Mouse (Mus musculus) lung, adult 2 months (tissue): ENCODE measurements around the gene Adam12. TPM values are rescaled to one million over a fixed set of nuclear protein-coding genes. Genes with fewer than 3 reads are reported as not detected.
A peak's percentile ranks its signal among the peaks of the same experiment; 100 is the strongest.

ENCODE experiments used
- DNase-seq: peaks from one replicate; pipeline ENCODE4 v3.0.0; 2022
- H3K4me1 ChIP-seq: fragments of 200-500 bp; 2 replicates; pipeline ENCODE4 v1.6.1; 2011; ENCODE audit warnings: low read length; ENCODE audit not compliant: control insufficient read depth, insufficient read depth
- H3K4me3 ChIP-seq: fragments of 200-500 bp; replicated peaks from 2 replicates; pipeline ENCODE3; 2011; ENCODE audit warnings: low read depth, mild to moderate bottlenecking, control low read depth, low read length; ENCODE audit errors: extremely low read depth
- CTCF ChIP-seq: fragments of 200-500 bp; IDR thresholded peaks from 2 replicates; pipeline ENCODE4 v1.5.1; 2011; ENCODE audit warnings: mild to moderate bottlenecking, low read length, control low read depth; ENCODE audit not compliant: insufficient read depth
- POLR2A ChIP-seq: fragments of 200-500 bp; IDR thresholded peaks from 2 replicates; pipeline ENCODE4 v1.6.1; 2011; ENCODE audit warnings: low read depth, mild to moderate bottlenecking, control low read depth, low read length, borderline replicate concordance; ENCODE audit errors: extremely low read depth
- WGBS: fragments of 180-500 bp; shearing (Covaris S2); methylation state at CpG from one replicate; pipeline ENCODE4 v1.1.7; 2018; 5-methylcytosine and 5-hydroxymethylcytosine counted together
- polyA plus RNA-seq: library from polyadenylated mRNA; depleted of rRNA; stranded (reverse); fragments of >200 nt; gene quantifications from 2 replicates; pipeline ENCODE4 v1.2.3, GENCODE M21; 2012

Gene Adam12
- polyA plus RNA-seq, 1 experiment: 1.1 TPM

DNA sequence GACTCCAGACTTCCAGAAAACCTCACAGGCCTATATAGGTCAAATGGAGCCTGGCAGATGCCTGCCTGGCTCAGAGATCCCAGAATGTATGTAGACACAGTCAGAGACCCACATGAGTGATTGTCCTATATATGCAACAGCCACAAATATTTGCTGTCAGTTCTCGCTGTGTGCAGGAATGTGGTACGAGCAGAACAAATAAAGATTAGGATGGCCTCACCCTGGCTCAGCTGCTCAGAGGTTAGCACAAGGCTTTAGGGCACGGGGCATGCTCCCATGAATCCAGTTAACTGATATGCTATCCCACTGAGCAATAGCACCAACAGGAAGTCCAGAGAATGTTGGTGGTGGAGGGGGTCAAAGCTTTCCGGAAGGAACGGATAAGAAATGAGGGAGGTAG is 261.5 kb downstream of the Adam12 start:
- Histone ChIP-seq H3K4me3 (no peak overlapping the region), H3K4me1 (no peaks in the 10 kb centered on the region)
- TF ChIP-seq POLR2A (no peak), CTCF (no peak)
- 55% methylated on average over 5 of the region's 5 CpGs for WGBS
- no peak for DNase-seq

DNA sequence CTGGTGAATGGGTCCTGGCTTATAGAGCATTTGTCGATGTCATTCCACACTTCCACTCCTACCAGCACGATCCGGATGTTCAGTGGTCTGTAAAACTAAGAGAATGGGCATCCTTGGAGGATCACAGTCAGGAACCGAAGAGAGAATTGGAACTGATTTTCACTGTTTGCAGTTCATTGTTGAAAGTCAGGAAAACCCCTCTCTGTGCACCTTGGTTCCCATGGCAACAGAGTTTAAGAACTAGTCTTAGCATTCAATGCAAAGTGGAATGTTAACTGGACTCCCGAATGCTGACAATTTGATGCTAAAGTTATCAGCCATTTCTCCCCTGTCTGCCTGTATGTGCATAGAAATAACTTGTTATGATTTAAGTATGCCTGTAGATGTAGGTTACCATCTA is 264.0 kb downstream of the Adam12 start:
- no peak for DNase-seq
- Histone ChIP-seq H3K4me1 (no peaks in the 10 kb centered on the region), H3K4me3 (no peak overlapping the region)
- WGBS: 78% methylated on average over 5 of the region's 5 CpGs
- TF ChIP-seq CTCF (no peak), POLR2A (no peak)

DNA sequence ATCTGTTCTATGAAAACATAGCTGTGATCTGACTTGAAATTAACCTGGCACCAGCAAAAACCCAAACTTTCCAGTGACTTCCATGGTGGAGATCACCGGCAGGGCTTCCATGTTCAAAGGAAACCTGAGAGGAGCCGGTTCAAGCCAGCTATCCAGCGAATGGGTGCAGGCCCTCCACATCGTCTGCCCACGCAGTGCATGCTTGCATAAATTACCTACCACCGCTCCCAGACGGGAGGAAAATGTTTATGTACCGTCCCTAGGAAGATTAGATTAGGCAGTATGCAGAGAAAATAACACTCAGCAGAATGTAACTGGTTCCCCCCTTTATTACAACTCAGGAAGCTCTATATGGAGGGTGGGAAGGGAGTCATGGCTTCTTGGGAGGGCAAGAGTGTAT is 268.4 kb downstream of the Adam12 start:
- H3K4me3 ChIP-seq: no peak overlapping the region
- 82% methylated on average over 8 of the region's 8 CpGs for WGBS
- DNase-seq: no peak
- H3K4me1 ChIP-seq: no peaks in the 10 kb centered on the region
- TF ChIP-seq CTCF (no peak), POLR2A (no peak)

DNA sequence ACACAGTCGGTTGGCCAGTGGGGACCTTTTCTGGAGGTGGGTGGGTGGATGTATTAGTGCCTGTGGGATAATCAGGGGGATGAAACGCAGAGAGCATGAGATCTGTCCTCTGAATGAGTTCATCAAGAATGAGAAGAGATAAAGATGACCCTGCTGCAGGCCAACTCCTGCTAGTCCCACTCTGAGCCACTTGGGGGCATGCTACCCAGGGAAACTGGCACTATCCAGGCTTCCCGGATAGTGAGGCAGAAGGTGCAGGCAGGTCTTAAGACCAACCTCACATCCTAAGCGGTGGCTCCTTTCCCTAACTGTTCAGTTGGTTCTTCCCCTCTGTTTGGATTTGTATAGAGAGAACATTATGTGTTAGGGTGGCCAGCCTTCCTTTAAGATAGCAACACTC is 272.7 kb downstream of the Adam12 start:
- TF ChIP-seq CTCF: peak; percentile 65; the same call in 1 of the 2 replicates
- no peak for TF ChIP-seq POLR2A

DNA sequence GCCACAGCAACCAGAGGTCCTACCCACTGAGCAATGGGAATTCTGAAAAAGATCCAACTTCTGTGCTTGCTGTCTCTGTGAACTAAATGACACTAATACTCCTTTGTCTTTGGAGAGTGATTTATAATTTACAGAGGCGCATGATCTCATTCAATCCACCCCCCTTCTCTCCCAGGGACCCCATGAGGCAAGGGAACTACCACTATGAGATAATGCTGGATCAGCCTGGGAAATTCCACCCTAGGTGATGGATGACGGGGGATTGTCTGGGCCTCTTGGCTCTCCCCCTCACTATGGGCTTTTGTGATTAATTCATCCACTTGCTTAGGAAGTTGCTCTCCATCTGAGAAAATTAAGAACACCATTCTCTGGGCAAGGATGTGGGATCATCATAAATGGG is 274.1 kb downstream of the Adam12 start:
- no peak for TF ChIP-seq POLR2A
- TF ChIP-seq CTCF: no peak
- 76% methylated on average over 2 of the region's 2 CpGs for WGBS
- no peaks in the 10 kb centered on the region for H3K4me1 ChIP-seq
- DNase-seq: no peak
- no peak overlapping the region for H3K4me3 ChIP-seq

More for the DNA sequence above, 272.7 kb downstream of the Adam12 start:
- Histone ChIP-seq H3K4me1 (no peaks in the 10 kb centered on the region), H3K4me3 (no peak overlapping the region)
- DNase-seq: peak; percentile 23
- WGBS: 66% methylated on average over 4 of the region's 4 CpGs

DNA sequence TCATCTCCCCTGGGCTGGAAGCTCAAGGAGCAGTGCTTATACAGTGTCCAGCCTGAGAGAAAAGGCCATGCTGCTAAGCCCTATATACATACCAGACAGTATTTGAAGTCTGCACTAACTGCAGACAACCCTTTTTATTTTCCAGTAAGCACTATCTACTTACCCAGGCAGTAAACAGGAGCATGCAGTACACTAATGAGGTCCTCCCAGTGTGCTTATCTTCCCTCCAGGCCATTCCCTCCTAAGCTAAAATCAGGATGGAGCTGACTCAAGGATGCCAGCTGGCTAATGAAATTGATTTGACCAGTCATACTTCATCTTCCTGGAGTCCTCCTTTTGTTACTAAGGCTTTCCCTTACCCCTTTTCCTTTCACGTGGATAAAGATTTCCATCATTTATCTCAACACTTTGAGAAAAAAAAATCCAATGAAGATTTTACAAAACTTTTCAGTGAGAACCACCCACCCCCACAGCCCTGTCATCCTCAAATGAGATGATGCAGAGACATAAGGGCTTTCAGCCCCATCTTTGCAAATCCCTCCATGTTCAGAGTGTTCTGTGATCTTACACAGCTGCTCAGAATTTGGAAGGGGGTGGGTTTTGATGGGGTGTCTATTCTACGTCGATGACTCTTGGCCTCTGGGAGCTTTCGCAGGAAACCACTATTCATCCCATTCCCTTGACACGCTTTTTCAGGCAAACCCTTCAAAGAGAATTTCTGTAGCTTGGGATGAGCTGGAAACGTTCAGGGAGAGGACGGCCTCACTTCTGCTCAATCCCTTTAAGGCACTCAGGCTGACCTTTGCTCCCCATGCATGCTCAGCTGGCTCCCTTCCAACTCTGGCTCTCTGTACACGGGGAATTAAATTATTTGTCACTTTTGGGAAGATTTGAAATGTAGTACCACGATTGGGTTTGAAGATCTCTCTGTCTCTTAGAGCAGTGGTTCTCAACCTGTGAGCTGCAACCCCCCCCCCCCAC is 277.5 kb downstream of the Adam12 start:
- no peak for TF ChIP-seq CTCF
- TF ChIP-seq POLR2A: no peak
- no peak for DNase-seq
- 53% methylated on average over 9 of the region's 9 CpGs for WGBS
- Histone ChIP-seq H3K4me3 (no peak overlapping the region), H3K4me1 (no peaks in the 10 kb centered on the region)

DNA sequence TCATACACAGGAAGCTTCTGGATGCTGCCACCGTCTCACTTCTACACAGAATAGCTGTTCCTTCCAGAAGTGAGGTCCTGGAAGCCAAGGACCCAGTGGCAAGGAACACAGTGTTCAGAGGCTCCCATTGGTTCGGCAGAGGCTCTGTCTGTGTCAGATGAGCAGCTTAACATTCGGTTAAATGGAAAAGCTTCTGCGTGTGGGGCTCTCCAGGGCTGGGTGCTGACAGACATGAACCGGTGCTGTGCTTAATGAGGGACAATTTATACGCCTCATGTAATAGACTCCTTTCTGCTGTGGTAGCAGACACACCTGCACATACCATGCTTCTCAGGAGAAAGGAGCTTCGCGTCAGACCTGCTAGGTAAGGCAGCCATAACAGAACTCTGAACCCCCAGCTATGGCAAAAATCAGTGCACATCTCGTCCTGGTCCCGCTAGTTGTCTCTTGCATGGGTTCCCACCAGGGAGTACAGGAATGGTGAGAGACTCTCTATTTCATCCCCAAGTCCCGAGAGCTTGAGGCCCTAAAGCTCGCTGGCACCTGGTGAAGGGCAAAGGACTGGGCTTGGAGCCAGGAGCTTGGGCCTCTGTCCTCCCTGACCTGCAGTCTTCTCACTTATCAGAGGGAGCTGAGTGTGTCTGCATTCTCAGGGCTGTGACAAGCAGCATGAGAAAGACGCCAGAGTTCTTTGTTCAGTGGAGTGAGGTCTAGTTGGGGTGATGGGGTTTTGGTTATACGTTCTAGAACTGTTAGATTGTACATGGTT is 280.0 kb downstream of the Adam12 start:
- 78% methylated on average over 14 of the region's 14 CpGs for WGBS
- no peak overlapping the region for H3K4me3 ChIP-seq
- DNase-seq: no peak
- H3K4me1 ChIP-seq: no peaks in the 10 kb centered on the region
- TF ChIP-seq CTCF (no peak), POLR2A (no peak)

DNA sequence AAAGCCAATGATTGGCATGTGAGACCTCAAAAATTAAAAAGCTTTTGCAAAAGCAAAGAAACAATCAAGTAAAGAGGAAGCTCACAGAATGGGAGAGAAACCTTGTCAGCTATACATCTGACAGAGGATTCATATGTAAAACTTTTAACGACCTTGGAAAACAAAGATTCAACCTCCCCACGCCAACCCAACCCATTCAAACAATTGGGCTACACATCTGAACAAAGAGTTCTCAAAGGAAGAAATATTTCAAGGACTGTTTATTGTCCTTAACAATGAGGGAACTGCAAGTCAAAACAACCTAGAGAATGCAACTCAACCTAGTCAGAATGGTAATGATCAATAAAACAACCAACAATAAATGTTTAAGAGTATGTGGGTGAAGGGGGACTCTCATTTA is 284.6 kb downstream of the Adam12 start:
- 60% methylated on average over 2 of the region's 2 CpGs for WGBS

DNA sequence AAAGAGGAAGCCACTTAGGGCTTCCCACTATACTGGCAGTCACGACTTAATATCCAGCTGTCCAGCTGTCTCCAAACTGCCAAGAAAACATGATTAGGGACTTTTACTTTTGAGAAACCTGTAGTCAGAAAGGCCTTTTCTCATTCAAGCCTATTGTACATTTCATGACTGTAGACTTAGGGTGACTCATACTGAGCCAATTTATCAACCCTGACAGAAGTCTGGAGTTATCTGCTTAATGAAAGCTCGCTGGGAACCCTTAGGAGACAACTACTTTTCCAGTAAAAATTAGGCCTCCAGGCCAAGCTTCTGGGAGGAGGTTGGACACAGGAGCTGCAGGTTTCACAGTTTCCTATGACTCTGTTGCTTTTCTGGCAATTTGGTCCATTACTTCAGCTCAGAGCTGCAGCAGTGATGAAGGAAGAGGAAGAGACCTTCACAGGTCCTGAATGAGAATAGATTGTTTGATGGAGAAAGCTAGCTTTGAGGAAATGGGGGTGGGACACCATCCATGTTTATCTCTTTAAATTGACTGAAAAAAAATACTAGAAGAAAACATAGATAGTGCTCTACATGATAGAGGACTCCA is 285.1 kb downstream of the Adam12 start:
- H3K4me3 ChIP-seq: no peak overlapping the region
- DNase-seq: no peak
- WGBS: 48% methylated on average over 2 of the region's 2 CpGs
- TF ChIP-seq POLR2A (no peak), CTCF (no peak)
- H3K4me1 ChIP-seq: no peaks in the 10 kb centered on the region

More for the DNA sequence above, 284.6 kb downstream of the Adam12 start:
- DNase-seq: no peak
- Histone ChIP-seq H3K4me1 (no peaks in the 10 kb centered on the region), H3K4me3 (no peak overlapping the region)
- TF ChIP-seq POLR2A (no peak), CTCF (no peak)
